Mouse (Mus musculus) left cerebral cortex, adult 2 months (tissue): Measurements from ENCODE around the gene Ppp1r9b. TPM values are rescaled to one million over a fixed set of nuclear protein-coding genes. Genes with fewer than 3 reads are reported as not detected.

Experiments used
- DNase-seq, 2 experiments: peaks; one replicate each; pipeline ENCODE4 v3.0.0; 2021 to 2022; ENCODE audit warnings: low spot score in 2 of 2, mixed read lengths in 1 of 2; ENCODE audit errors: extremely low spot score in 1 of 2
- H3K27ac ChIP-seq: fragments of 200-600 bp; 2 replicates; pipeline ENCODE4 v1.8.1; 2022
- H3K4me3 ChIP-seq: fragments of 200-600 bp; 2 replicates; pipeline ENCODE4 v1.8.1; 2022
- CTCF ChIP-seq: fragments of 200-600 bp; IDR thresholded peaks from 2 replicates; pipeline ENCODE4 v1.8.1; 2022; ENCODE audit warnings: antibody characterized with exemption, mild to moderate bottlenecking, moderate library complexity
- intact Hi-C: fragments of 180-260 bp; cut with DNase I; formaldehyde crosslinking; loops from one replicate; pipeline ENCODE4 v1.15.1; 2025
- total RNA-seq, 2 experiments: library from RNA; stranded (reverse); gene quantifications; 2 replicates each; pipeline ENCODE4 v1.2.3; 2021

The Ppp1r9b gene
- total RNA-seq, 2 experiments from 2014 or later, result 709 to 735 TPM

DNA sequence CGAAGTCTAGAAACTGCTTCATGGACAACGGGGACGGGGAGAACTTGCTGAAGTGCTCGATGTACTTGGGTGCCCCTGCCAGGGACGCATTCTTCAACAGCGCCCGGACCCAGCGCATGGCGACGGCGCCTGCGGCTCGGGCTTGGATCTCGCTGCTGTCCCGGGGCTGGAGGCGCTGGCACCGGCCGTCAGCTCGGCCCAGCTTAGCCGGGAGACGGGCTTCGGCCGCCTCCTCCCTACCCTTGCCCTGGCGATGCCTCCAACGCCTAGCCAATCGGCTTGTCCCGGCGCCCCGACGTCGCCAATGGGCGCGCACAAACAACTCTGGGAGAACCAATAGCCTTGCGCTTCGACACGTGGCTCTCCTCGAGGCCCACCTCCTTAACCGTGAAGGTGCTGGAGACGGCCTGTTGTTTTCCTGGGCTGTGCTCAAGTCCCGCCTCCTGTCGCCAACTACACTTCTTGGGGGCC is 50.3 kb downstream of the Ppp1r9b start, which contains the start of gene Pdk2:
Gene Pdk2, minus strand, starts transcription at position 216 of the 471 bp plus-strand sequence.
- peak; percentile 93 to 97 for DNase-seq
- intact Hi-C loops, result loop anchor here (2.0 to 10.0 kb wide), 4 partner anchors 50 to 214 kb away; partner anchors contain the start of genes Col1a1, Ppp1r9b and Sgca
- peak within 1 kb of the TSS; percentile 91 for H3K27ac ChIP-seq
- TF ChIP-seq CTCF, result no peak
- peak within 1 kb of the TSS; percentile 83 for H3K4me3 ChIP-seq

DNA sequence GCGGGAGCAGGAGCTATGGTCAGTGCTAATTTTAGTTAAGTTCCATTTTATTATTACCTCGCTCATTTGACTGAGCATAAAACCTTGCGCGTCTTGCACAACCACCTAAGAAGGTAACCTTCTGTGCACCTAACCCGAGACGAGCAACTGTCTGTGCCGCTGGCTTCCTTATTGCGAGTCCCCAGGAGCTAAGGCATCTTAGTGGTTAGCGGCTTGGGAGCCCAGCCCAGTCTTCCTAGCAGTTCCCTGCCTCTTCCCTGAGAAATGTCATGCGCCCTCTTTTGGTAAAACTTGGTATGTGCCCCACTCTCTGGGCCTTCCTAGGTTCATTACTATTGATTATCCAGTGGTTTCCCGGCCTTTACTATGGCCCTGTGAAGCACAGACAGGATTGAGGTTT is 51.3 kb downstream of the Ppp1r9b start:
- peak; percentile 81 to 83 for DNase-seq
- H3K4me3 ChIP-seq, result peak overlapping the region; percentile 83
- H3K27ac ChIP-seq, result peak overlapping the region; percentile 80
- intact Hi-C loops, result loop anchor here (5.0 to 10.0 kb wide), 3 partner anchors 65 to 213 kb away; partner anchors contain the start of genes Col1a1 and Sgca
- TF ChIP-seq CTCF, result peak; percentile 93

GRCm38 (mm10) chr11:95043060-95043459 is 52.2 kb downstream of the Ppp1r9b start:
- TF ChIP-seq CTCF, result no peak
- no peak overlapping the region for H3K4me3 ChIP-seq
- H3K27ac ChIP-seq, result no peak overlapping the region
- intact Hi-C loops, result loop anchor here (5.0 to 10.0 kb wide), 3 partner anchors 66 to 212 kb away; partner anchors contain the start of genes Col1a1 and Sgca
- no peak for DNase-seq

GRCm38 (mm10) chr11:95043608-95044007 is 52.8 kb downstream of the Ppp1r9b start:
- no peak overlapping the region for H3K27ac ChIP-seq
- DNase-seq, result no peak
- intact Hi-C loops, result loop anchor here (5.0 to 10.0 kb wide), 3 partner anchors 66 to 211 kb away; partner anchors contain the start of genes Col1a1 and Sgca
- H3K4me3 ChIP-seq, result no peak overlapping the region
- no peak for TF ChIP-seq CTCF

DNA sequence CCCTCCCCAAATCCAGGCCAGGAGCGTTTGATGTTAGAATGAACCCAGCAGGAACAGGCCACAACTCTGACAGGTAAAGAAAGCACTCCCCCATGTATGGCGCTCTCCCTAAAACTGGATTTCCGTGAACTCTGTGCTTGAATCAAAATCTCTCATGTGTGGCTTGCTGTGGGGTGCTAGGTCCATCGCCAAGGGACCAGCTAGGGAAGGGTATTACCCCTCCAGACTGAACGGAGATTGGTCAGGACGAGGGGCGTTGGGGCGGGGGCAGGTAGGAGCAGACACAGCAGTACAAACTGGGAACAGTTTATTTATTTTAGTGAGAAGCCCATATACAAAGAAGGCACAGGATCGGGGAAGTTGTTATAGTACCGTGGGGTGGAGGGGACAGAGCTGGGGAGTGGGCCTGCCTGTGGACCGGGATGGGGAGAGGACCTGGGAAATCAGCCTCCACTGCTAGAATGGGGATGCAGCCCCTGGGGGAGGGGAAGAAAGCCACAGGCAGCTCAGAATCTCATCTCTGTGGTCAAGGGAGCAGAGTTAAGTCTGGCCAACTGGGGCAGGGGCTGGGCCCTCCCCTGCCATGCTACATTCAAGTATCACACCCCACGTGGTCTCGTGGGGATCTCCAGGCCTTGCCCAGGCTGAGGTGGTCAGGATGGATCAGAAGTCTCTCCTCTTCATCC is 53.5 kb downstream of the Ppp1r9b start:
- no peak for DNase-seq
- intact Hi-C loops, result loop anchor here (5.0 to 10.0 kb wide), 3 partner anchors 67 to 210 kb away; partner anchors contain the start of genes Col1a1 and Sgca
- no peak for TF ChIP-seq CTCF
- Histone ChIP-seq H3K4me3 (no peak overlapping the region), H3K27ac (no peak overlapping the region)

- H3K4me3 ChIP-seq, result no peak overlapping the region
- DNase-seq, result no peak
- intact Hi-C loops, result loop anchor here (1.0 to 10.0 kb wide), 2 partner anchors 60 to 208 kb away; no protein-coding TSS in a partner anchor
- TF ChIP-seq CTCF, result peak; percentile 99
- H3K27ac ChIP-seq, result no peak overlapping the region
Measured at GRCm38 (mm10) chr11:95046980-95047680, 56.3 kb downstream of the Ppp1r9b start.

DNA sequence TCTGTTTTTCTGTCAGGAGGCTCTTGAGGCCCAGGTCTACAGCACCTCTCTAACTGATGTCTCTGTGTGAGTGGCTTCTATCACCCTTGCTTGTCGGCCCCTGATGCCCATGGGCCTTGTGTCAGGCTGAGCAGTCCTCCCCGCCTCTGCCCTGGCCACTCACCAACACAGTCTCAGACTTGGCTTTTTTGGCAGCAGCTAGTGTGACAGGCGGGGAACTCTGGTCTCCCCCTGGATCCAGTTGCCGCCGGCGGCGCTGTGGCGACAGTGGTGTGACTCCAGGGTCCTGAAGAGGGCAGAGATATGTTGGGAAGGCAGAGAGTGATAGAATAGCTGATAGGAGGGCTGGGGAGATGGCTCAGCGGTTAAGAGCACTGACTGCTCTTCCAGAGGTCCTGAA is 62.2 kb downstream of the Ppp1r9b start:
- no peak overlapping the region for H3K4me3 ChIP-seq
- DNase-seq, result no peak
- no peak overlapping the region for H3K27ac ChIP-seq
- TF ChIP-seq CTCF, result no peak
- intact Hi-C loops, result no loop called here

Other genes with a start within 250 kb of the Ppp1r9b start
- gene Cdc34b, start 249.3 kb upstream of the Ppp1r9b start, total RNA-seq, result under 1 TPM in 1 of 2 experiments, not detected in 1; 0.58 TPM
- not detected for gene Tmem92, start 208.3 kb upstream of the Ppp1r9b start, total RNA-seq
- 10 to 100 TPM; 15.2 to 16.9 TPM for gene Col1a1, start 54.8 kb upstream of the Ppp1r9b start, total RNA-seq
- gene Hils1, start 23.4 kb upstream of the Ppp1r9b start, total RNA-seq, result not detected
- gene Sgca, start 14.7 kb upstream of the Ppp1r9b start, total RNA-seq, result under 1 TPM in 1 of 2 experiments, not detected in 1; 0.35 TPM
- gene Samd14, start 18.8 kb downstream of the Ppp1r9b start, total RNA-seq, result 10 to 100 TPM; 25.1 to 30.1 TPM
- gene Pdk2, start 50.3 kb downstream of the Ppp1r9b start, total RNA-seq, result 100 to 1,000 TPM; 109 to 112 TPM
- 10 to 100 TPM; 17.4 to 17.8 TPM for gene Itga3, start 85.8 kb downstream of the Ppp1r9b start, total RNA-seq
- not detected for gene Dlx3, start 129.1 kb downstream of the Ppp1r9b start, total RNA-seq
- gene Dlx4, start 155.2 kb downstream of the Ppp1r9b start, total RNA-seq, result not detected